Mouse (Mus musculus): ENCODE data around the gene Tubg1. TPM values are rescaled to one million over a fixed set of nuclear protein-coding genes. Genes with fewer than 3 reads are reported as not detected.

Gene Tubg1
- polyA plus RNA-seq, 1 experiment from 2014 or later, result 48.4 TPM

GRCm38 (mm10) chr11:101166357-101166756 lies 46.6 kb downstream of the Tubg1 start:
- no peak for ATAC-seq (replicated peaks; ENCODE audit: low FRiP score, low read depth)
- Histone ChIP-seq H3K27ac (no peak overlapping the region), H3K9me3 (replicated peaks; ENCODE audit: low read length) (no peaks in the 10 kb centered on the region), H3K36me3 (ENCODE audit: insufficient read depth, low read length) (peaks cover 36% of the 10 kb centered on the region), H3K27me3 (ENCODE audit: insufficient read depth, low read length) (no peaks in the 10 kb centered on the region; the same call in 1 of the 2 replicates), H3K4me2 (ENCODE audit: low read length) (no peak overlapping the region), H3K9ac (ENCODE audit: low read depth, low read length) (no peak overlapping the region), H3K4me1 (replicated peaks; ENCODE audit: insufficient read depth, low read length) (peaks cover 36% of the 10 kb centered on the region), H3K4me3 (replicated peaks; ENCODE audit: low read depth, low read length) (no peak overlapping the region)
- DNase-seq (ENCODE audit: low spot score), result no peak
- 83% methylated on average over 14 of the region's 14 CpGs for WGBS
- no peak for TF ChIP-seq CTCF (IDR thresholded peaks at IDR 0.05; ENCODE audit: low read depth)

- Histone ChIP-seq H3K9me3 (replicated peaks; ENCODE audit: low read length) (no peaks in the 10 kb centered on the region), H3K4me3 (replicated peaks; ENCODE audit: low read depth, low read length) (no peak overlapping the region), H3K4me2 (ENCODE audit: low read length) (peak overlapping the region; percentile 75; the same call in 1 of the 2 replicates), H3K27me3 (ENCODE audit: insufficient read depth, low read length) (no peaks in the 10 kb centered on the region), H3K4me1 (replicated peaks; ENCODE audit: insufficient read depth, low read length) (peaks cover 38% of the 10 kb centered on the region), H3K36me3 (ENCODE audit: insufficient read depth, low read length) (peaks cover 33% of the 10 kb centered on the region), H3K27ac (no peak overlapping the region), H3K9ac (ENCODE audit: low read depth, low read length) (0 out of 2 replicates have a peak overlapping the region, but pooled peaks have one; percentile 13)
- no peak for ATAC-seq (replicated peaks; ENCODE audit: low FRiP score, low read depth)
- no peak for DNase-seq (ENCODE audit: low spot score)
- 72% methylated on average over 19 of the region's 19 CpGs for WGBS
- no peak for TF ChIP-seq CTCF (IDR thresholded peaks at IDR 0.05; ENCODE audit: low read depth)
These were observed 47.6 kb downstream of the Tubg1 start for GRCm38 (mm10) chr11:101167211-101167962.

GRCm38 (mm10) chr11:101167963-101168300 lies 48.2 kb downstream of the Tubg1 start:
- 41% methylated on average over 8 of the region's 8 CpGs for WGBS
- Histone ChIP-seq H3K4me1 (replicated peaks; ENCODE audit: insufficient read depth, low read length) (peaks cover 40% of the 10 kb centered on the region), H3K9ac (ENCODE audit: low read depth, low read length) (0 out of 2 replicates have a peak overlapping the region, but pooled peaks have one; percentile 13), H3K27ac (no peak overlapping the region), H3K4me3 (replicated peaks; ENCODE audit: low read depth, low read length) (0 out of 2 replicates have a peak overlapping the region, but pooled peaks have one; percentile 8), H3K4me2 (ENCODE audit: low read length) (peak overlapping the region; percentile 75; the same call in 1 of the 2 replicates), H3K27me3 (ENCODE audit: insufficient read depth, low read length) (no peaks in the 10 kb centered on the region), H3K9me3 (replicated peaks; ENCODE audit: low read length) (no peaks in the 10 kb centered on the region), H3K36me3 (ENCODE audit: insufficient read depth, low read length) (peaks cover 33% of the 10 kb centered on the region)
- DNase-seq (ENCODE audit: low spot score) (no peak), ATAC-seq (replicated peaks; ENCODE audit: low FRiP score, low read depth) (no peak)
- no peak for TF ChIP-seq CTCF (IDR thresholded peaks at IDR 0.05; ENCODE audit: low read depth)

- TF ChIP-seq CTCF (IDR thresholded peaks at IDR 0.05; ENCODE audit: low read depth), result no peak
- Histone ChIP-seq H3K4me1 (replicated peaks; ENCODE audit: insufficient read depth, low read length) (peaks cover 41% of the 10 kb centered on the region), H3K36me3 (ENCODE audit: insufficient read depth, low read length) (peaks cover 33% of the 10 kb centered on the region), H3K27me3 (ENCODE audit: insufficient read depth, low read length) (no peaks in the 10 kb centered on the region), H3K4me3 (replicated peaks; ENCODE audit: low read depth, low read length) (peak overlapping the region; percentile 74), H3K4me2 (ENCODE audit: low read length) (peak overlapping the region; percentile 75), H3K27ac (no peak overlapping the region), H3K9me3 (replicated peaks; ENCODE audit: low read length) (no peaks in the 10 kb centered on the region), H3K9ac (ENCODE audit: low read depth, low read length) (peak overlapping the region; percentile 13; the same call in 1 of the 2 replicates)
- WGBS, result 54% methylated on average over 18 of the region's 18 CpGs
- ATAC-seq (replicated peaks; ENCODE audit: low FRiP score, low read depth), result no peak
- no peak for DNase-seq (ENCODE audit: low spot score)
These were observed 48.7 kb downstream of the Tubg1 start for GRCm38 (mm10) chr11:101168301-101168980.

GRCm38 (mm10) chr11:101169301-101170107 lies 49.8 kb downstream of the Tubg1 start:
- no peak for DNase-seq (ENCODE audit: low spot score)
- peak overlapping the region; percentile 50 for H3K27ac ChIP-seq
- TF ChIP-seq CTCF (IDR thresholded peaks at IDR 0.05; ENCODE audit: low read depth), result no peak

GRCm38 (mm10) chr11:101170354-101170810 lies 50.6 kb downstream of the Tubg1 start, which contains the start of gene Cntnap1:
TSS of gene Cntnap1 (plus strand) at chr11:101170523.
- Histone ChIP-seq H3K4me3 (replicated peaks; ENCODE audit: low read depth, low read length) (peak within 1 kb of the TSS; percentile 74), H3K36me3 (ENCODE audit: insufficient read depth, low read length) (peaks cover 21% of the 10 kb centered on the region; the same call in 1 of the 2 replicates), H3K9me3 (replicated peaks; ENCODE audit: low read length) (no peaks in the 10 kb centered on the region), H3K4me1 (replicated peaks; ENCODE audit: insufficient read depth, low read length) (peaks cover 39% of the 10 kb centered on the region), H3K4me2 (ENCODE audit: low read length) (peak within 1 kb of the TSS; percentile 75), H3K27me3 (ENCODE audit: insufficient read depth, low read length) (no peaks in the 10 kb centered on the region), H3K9ac (ENCODE audit: low read depth, low read length) (peak within 1 kb of the TSS; percentile 59), H3K27ac (peak within 1 kb of the TSS; percentile 93)
- WGBS, result under 1% methylated on average over 35 of the region's 35 CpGs
- peak; percentile 73 for DNase-seq (ENCODE audit: low spot score)
- TF ChIP-seq CTCF (IDR thresholded peaks at IDR 0.05; ENCODE audit: low read depth), result no peak
- ATAC-seq (replicated peaks; ENCODE audit: low FRiP score, low read depth), result no peak

More at GRCm38 (mm10) chr11:101169301-101170107, 49.8 kb downstream of the Tubg1 start:
- no peaks in the 10 kb centered on the region for H3K27me3 ChIP-seq (ENCODE audit: insufficient read depth, low read length)
- ATAC-seq (replicated peaks; ENCODE audit: low FRiP score, low read depth), result no peak
- peak overlapping the region; percentile 74 for H3K4me3 ChIP-seq (replicated peaks; ENCODE audit: low read depth, low read length)
- H3K4me1 ChIP-seq (replicated peaks; ENCODE audit: insufficient read depth, low read length), result peaks cover 41% of the 10 kb centered on the region
- peak overlapping the region; percentile 75 for H3K4me2 ChIP-seq (ENCODE audit: low read length)
- H3K9me3 ChIP-seq (replicated peaks; ENCODE audit: low read length), result no peaks in the 10 kb centered on the region
- H3K9ac ChIP-seq (ENCODE audit: low read depth, low read length), result peak overlapping the region; percentile 59
- H3K36me3 ChIP-seq (ENCODE audit: insufficient read depth, low read length), result peaks cover 24% of the 10 kb centered on the region; the same call in 1 of the 2 replicates
- WGBS, result 13% methylated on average over 17 of the region's 17 CpGs
